Mouse (Mus musculus): Measurements from ENCODE around the gene Baz1a. TPM values are rescaled to one million over a fixed set of nuclear protein-coding genes. Genes with fewer than 3 reads are reported as not detected.
"Not testable (repeated sequence)": the region's sequence is repeated elsewhere in the genome, so short reads cannot be mapped to it uniquely, and the experiment has no call there.

Gene Baz1a
- polyA plus RNA-seq, 1 experiment from 2014 or later = 12.1 TPM

DNA sequence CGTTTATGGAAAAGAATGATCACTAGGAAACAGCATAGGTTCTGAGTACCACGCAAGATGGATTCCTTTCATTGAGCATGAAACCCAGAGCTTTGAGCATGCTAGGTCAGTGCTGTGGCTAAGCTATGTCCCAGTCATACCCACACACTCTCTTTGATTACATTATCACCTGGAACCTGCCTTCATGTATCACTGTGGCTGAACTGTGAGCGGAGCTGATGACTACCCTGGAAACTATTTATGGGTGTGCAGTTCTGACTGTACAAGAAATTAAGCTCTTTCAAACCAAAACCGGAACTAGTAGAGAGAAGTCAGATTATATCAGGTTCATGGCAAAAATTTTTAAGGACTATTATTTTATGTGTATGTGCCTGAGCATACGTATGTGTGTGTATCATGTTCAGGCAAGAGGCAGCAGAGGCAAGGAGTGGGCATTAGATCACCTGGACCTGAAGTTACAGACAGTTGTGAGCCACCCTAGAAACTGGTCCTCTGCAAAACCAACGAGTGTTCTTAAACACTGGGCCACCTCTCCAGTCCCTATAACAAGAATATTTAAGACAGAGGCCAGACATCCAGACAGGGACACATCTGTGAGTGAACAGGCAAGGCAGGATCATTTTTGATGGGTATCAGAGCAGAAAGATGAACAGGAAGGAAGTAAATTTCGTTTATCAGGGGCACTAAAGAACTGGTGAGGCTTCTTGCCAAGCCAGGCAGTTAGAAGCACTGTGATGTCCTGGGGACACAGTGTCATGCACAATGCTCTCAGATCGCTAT lies 2.4 kb upstream of the Baz1a start:
- Histone ChIP-seq H3K9me3 (ENCODE audit: control insufficient read depth, low read length) (no peaks in the 10 kb centered on the region), H3K4me1 (replicated peaks; ENCODE audit: control insufficient read depth, insufficient read depth, low read length) (no peaks in the 10 kb centered on the region; the same call in 1 of the 2 replicates), H3K36me3 (ENCODE audit: control insufficient read depth, insufficient read depth) (no peaks in the 10 kb centered on the region), H3K9ac (replicated peaks; ENCODE audit: low read depth, low read length) (no peak overlapping the region), H3K4me2 (ENCODE audit: low read length) (no peak overlapping the region), H3K27ac (ENCODE audit: low read length) (no peak overlapping the region), H3K4me3 (replicated peaks; ENCODE audit: low read length) (no peak overlapping the region), H3K27me3 (replicated peaks; ENCODE audit: control insufficient read depth, insufficient read depth, low read length) (no peaks in the 10 kb centered on the region)
- no peak for ATAC-seq
- 72% methylated on average over 8 of the region's 8 CpGs for WGBS

DNA sequence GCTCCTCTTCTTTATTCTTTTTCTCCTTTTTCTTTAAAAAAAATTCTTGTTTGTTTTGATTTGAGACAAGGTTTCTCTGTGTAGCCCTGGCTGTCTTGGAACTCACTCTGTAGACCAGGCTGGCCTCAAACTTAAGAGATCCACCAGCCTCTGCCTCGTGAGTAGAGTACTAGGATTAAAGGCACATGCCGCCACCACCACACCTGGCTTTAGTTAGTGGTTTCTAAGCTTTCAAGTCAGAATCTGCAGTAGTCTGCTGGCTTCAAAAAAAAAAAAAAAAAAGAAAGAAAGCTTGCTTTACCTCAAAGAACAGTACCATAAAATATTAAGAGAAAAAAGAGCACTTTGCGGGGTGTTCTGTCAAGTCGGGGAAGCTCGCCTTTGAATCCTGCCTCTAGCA lies 1.3 kb upstream of the Baz1a start:
- H3K27ac ChIP-seq (ENCODE audit: low read length) = no peak overlapping the region
- no peak overlapping the region for H3K4me3 ChIP-seq (replicated peaks; ENCODE audit: low read length)
- H3K4me2 ChIP-seq (ENCODE audit: low read length) = no peak overlapping the region
- H3K36me3 ChIP-seq (ENCODE audit: control insufficient read depth, insufficient read depth) = no peaks in the 10 kb centered on the region
- no peaks in the 10 kb centered on the region for H3K9me3 ChIP-seq (ENCODE audit: control insufficient read depth, low read length)
- ATAC-seq = no peak
- H3K4me1 ChIP-seq (replicated peaks; ENCODE audit: control insufficient read depth, insufficient read depth, low read length) = no peaks in the 10 kb centered on the region; the same call in 1 of the 2 replicates
- H3K9ac ChIP-seq (replicated peaks; ENCODE audit: low read depth, low read length) = no peak overlapping the region
- no peaks in the 10 kb centered on the region for H3K27me3 ChIP-seq (replicated peaks; ENCODE audit: control insufficient read depth, insufficient read depth, low read length)
- 85% methylated on average over 5 of the region's 5 CpGs for WGBS

DNA sequence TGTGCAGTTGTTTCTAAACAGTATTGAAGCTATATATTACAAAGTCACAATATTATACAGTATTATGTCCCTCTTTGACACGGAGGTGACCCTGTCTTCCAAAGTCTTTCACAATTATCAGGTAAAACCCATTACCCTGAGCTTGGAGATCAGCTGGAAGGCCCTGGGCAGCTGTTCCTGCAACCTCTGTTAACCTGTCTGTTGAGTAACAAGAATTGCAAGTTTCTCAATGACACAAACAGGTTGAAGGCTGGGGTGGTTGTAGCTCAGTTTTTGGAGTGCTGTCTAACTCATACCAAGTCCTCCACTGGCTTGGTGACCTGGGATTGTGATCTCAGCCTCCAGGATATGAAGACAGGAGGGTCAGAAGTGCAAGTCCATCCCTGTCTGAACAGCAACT lies 1.1 kb downstream of the Baz1a start:
- Histone ChIP-seq H3K27me3 (replicated peaks; ENCODE audit: control insufficient read depth, insufficient read depth, low read length) (no peaks in the 10 kb centered on the region), H3K27ac (ENCODE audit: low read length) (no peak overlapping the region), H3K36me3 (ENCODE audit: control insufficient read depth, insufficient read depth) (no peaks in the 10 kb centered on the region), H3K4me1 (replicated peaks; ENCODE audit: control insufficient read depth, insufficient read depth, low read length) (no peaks in the 10 kb centered on the region; the same call in 1 of the 2 replicates), H3K4me3 (replicated peaks; ENCODE audit: low read length) (no peak overlapping the region), H3K9me3 (ENCODE audit: control insufficient read depth, low read length) (no peaks in the 10 kb centered on the region), H3K4me2 (ENCODE audit: low read length) (no peak overlapping the region), H3K9ac (replicated peaks; ENCODE audit: low read depth, low read length) (no peak overlapping the region)
- 81% methylated on average over 1 of the region's 1 CpGs for WGBS
- ATAC-seq = no peak

DNA sequence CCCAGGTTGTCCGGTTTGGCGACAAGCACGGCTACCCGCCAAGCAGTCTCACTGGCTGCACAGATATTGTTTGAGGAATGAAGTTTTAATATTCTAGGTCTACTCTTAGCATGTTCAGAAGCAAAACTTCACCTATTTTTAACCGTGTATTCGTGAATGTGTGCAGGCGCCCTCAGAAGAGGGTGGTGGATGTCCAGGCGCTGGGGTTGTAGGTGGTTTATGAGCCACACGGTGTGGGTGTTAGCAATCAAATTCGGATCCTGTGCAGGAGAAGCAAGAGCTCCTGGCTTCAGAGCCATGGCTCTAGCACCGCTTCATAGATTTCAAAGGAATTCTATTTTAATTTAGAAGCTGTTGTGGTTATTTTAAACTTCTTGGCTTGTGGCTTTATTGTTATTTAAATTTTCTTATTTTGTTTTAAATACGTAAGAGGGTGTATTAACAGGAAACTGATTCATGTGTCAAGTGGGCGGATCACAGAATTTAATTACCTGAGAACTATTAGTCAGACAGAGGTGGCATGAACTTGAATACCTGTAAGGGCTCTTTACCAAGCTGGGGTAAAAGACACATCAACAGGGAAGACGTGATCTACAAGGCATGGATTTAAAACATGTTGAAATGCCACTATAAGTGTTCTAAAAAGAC lies 6.7 kb downstream of the Baz1a start:
- H3K4me3 ChIP-seq (replicated peaks; ENCODE audit: low read length) = no peak overlapping the region
- no peak overlapping the region for H3K9ac ChIP-seq (replicated peaks; ENCODE audit: low read depth, low read length)
- 79% methylated on average over 14 of the region's 14 CpGs for WGBS
- H3K4me2 ChIP-seq (ENCODE audit: low read length) = no peak overlapping the region
- H3K27me3 ChIP-seq (replicated peaks; ENCODE audit: control insufficient read depth, insufficient read depth, low read length) = no peaks in the 10 kb centered on the region
- H3K27ac ChIP-seq (ENCODE audit: low read length) = no peak overlapping the region
- H3K4me1 ChIP-seq (replicated peaks; ENCODE audit: control insufficient read depth, insufficient read depth, low read length) = no peaks in the 10 kb centered on the region
- ATAC-seq = no peak
- peaks cover 2% of the 10 kb centered on the region; the same call in 1 of the 2 replicates for H3K9me3 ChIP-seq (ENCODE audit: control insufficient read depth, low read length)
- no peaks in the 10 kb centered on the region for H3K36me3 ChIP-seq (ENCODE audit: control insufficient read depth, insufficient read depth)

DNA sequence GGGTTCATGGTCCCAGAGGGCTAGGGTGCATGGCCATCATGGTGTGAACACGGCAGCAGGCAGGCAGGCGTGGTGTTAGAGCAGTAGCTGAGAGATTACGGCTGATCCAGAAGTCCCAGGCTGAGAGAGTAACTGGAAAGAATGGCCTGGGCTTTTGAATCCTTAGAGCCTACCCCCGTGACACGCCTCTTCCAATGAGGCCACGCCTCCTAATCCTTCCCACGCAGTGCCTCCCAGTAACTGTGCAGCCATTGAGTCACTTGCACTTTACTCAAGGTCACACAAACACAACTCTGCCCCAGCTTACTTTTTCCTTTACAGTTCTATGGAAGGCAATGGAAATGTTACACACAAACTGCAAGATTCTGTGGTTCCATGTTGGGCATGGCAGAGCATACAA lies 8.1 kb downstream of the Baz1a start:
- Histone ChIP-seq H3K27me3 (replicated peaks; ENCODE audit: control insufficient read depth, insufficient read depth, low read length) (no peaks in the 10 kb centered on the region), H3K36me3 (ENCODE audit: control insufficient read depth, insufficient read depth) (no peaks in the 10 kb centered on the region), H3K9ac (replicated peaks; ENCODE audit: low read depth, low read length) (no peak overlapping the region), H3K9me3 (ENCODE audit: control insufficient read depth, low read length) (peaks cover 2% of the 10 kb centered on the region; the same call in 1 of the 2 replicates), H3K4me2 (ENCODE audit: low read length) (no peak overlapping the region), H3K4me1 (replicated peaks; ENCODE audit: control insufficient read depth, insufficient read depth, low read length) (no peaks in the 10 kb centered on the region), H3K27ac (ENCODE audit: low read length) (no peak overlapping the region), H3K4me3 (replicated peaks; ENCODE audit: low read length) (no peak overlapping the region)
- 93% methylated on average over 7 of the region's 7 CpGs for WGBS
- ATAC-seq = no peak

DNA sequence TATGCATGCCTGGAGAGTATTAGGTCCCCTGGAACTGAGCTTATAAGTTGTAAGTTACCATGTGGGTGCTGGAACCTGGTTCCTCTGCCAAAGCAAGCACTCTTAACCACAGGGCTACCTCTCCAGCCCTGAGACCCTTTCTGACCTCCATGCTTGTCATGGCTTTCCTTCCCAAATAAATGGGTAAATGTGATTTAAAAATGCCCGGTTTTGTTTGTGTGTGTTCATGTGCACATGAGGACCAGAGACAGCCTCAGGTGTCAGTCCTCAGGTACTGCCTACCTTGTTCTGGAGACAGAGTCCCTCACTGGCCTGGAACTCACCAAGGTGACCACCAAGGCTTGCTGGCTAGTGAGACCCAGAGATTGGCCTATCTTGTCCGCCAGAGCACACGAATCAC lies 9.8 kb downstream of the Baz1a start:
- H3K9ac ChIP-seq (replicated peaks; ENCODE audit: low read depth, low read length) = no peak overlapping the region
- WGBS = 88% methylated on average over 3 of the region's 3 CpGs

DNA sequence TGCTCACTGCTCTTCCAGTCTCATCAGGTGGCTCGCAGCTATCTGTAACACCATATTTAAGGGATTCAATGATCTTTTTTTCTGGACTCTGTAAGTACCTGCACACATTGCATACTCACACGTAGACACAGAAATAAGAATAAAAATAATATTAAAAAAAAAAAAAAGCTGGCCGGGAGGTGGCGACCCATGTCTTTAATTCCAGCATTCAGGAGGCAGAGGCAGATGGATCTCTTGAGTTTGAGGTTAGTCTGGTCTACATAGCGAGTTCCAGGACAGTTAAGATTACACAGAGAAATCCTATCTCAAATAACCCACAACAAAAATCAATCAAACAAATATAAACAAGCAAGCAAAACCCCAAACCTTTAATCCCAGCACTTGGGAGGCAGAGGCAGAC lies 10.3 kb downstream of the Baz1a start:
- Histone ChIP-seq H3K4me2 (ENCODE audit: low read length) (no peak overlapping the region), H3K9me3 (ENCODE audit: control insufficient read depth, low read length) (peaks cover 2% of the 10 kb centered on the region; the same call in 1 of the 2 replicates), H3K36me3 (ENCODE audit: control insufficient read depth, insufficient read depth) (no peaks in the 10 kb centered on the region), H3K9ac (replicated peaks; ENCODE audit: low read depth, low read length) (no peak overlapping the region), H3K27ac (ENCODE audit: low read length) (no peak overlapping the region), H3K4me1 (replicated peaks; ENCODE audit: control insufficient read depth, insufficient read depth, low read length) (no peaks in the 10 kb centered on the region), H3K27me3 (replicated peaks; ENCODE audit: control insufficient read depth, insufficient read depth, low read length) (no peaks in the 10 kb centered on the region), H3K4me3 (replicated peaks; ENCODE audit: low read length) (no peak overlapping the region)
- no peak for ATAC-seq
- 90% methylated on average over 5 of the region's 5 CpGs for WGBS

More for the DNA sequence above, 9.8 kb downstream of the Baz1a start:
- no peak for ATAC-seq
- Histone ChIP-seq H3K4me3 (replicated peaks; ENCODE audit: low read length) (no peak overlapping the region), H3K27ac (ENCODE audit: low read length) (no peak overlapping the region), H3K4me1 (replicated peaks; ENCODE audit: control insufficient read depth, insufficient read depth, low read length) (no peaks in the 10 kb centered on the region), H3K36me3 (ENCODE audit: control insufficient read depth, insufficient read depth) (no peaks in the 10 kb centered on the region), H3K4me2 (ENCODE audit: low read length) (no peak overlapping the region), H3K27me3 (replicated peaks; ENCODE audit: control insufficient read depth, insufficient read depth, low read length) (no peaks in the 10 kb centered on the region), H3K9me3 (ENCODE audit: control insufficient read depth, low read length) (peaks cover 2% of the 10 kb centered on the region; the same call in 1 of the 2 replicates)

DNA sequence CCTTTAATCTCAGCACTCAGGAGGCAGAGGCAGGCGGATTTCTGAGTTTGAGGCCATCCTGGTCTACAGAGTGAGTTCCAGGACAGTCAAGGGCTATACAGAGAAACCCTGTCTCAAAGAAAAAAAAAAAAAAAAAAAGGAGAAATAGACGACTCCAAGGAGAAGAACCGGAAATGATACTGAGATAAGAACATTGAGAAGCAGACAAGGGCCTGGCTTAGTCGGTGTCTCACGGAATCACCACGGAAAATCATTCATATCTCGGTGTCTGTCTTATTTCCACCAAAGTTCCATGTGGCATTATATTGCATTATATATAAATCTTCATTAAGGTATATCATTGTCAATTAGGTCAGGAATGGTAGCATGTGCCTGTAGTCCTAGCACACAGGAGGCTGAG lies 11.6 kb downstream of the Baz1a start:
- not testable (repeated sequence) for H3K27ac ChIP-seq (ENCODE audit: low read length); H3K27me3 ChIP-seq (replicated peaks; ENCODE audit: control insufficient read depth, insufficient read depth, low read length); H3K4me2 ChIP-seq (ENCODE audit: low read length); H3K36me3 ChIP-seq (ENCODE audit: control insufficient read depth, insufficient read depth); H3K9me3 ChIP-seq (ENCODE audit: control insufficient read depth, low read length); ATAC-seq; H3K4me3 ChIP-seq (replicated peaks; ENCODE audit: low read length); H3K4me1 ChIP-seq (replicated peaks; ENCODE audit: control insufficient read depth, insufficient read depth, low read length); H3K9ac ChIP-seq (replicated peaks; ENCODE audit: low read depth, low read length)
- 90% methylated on average over 7 of the region's 7 CpGs for WGBS

DNA sequence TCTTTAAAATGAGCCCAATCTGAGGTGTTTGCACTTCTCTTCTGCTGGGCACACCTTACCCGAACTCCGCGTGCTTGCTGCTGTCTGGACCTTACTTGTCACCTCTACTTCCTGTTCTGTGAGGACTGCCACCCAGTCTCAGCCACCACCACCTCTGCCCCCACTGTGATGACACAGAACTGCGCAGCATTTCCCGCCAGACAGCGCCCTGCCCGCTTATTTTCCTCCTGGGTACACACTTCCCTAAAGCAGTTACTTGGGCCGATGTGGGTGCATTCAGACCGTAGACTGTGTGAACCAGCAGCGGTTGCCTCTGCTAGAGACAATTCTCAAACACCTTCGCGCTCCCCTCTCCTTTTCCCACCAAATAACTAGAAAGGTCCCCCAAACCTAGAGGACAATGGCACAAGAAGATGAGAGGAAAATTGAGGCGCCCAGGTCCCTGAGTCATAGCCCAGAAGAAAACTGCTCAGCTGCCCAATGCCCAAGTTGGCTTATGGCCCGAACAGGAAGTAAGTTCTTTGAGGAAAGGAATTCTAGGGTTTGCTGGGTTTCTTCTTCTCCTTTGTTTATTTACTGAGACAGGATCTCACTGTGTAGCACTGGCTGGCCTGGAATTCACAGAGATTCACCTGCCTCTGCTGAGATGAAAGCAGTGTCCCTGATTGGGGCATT lies 15.0 kb downstream of the Baz1a start:
- Histone ChIP-seq H3K9me3 (ENCODE audit: control insufficient read depth, low read length) (no peaks in the 10 kb centered on the region), H3K27me3 (replicated peaks; ENCODE audit: control insufficient read depth, insufficient read depth, low read length) (no peaks in the 10 kb centered on the region), H3K4me1 (replicated peaks; ENCODE audit: control insufficient read depth, insufficient read depth, low read length) (no peaks in the 10 kb centered on the region), H3K27ac (ENCODE audit: low read length) (no peak overlapping the region), H3K4me3 (replicated peaks; ENCODE audit: low read length) (no peak overlapping the region), H3K4me2 (ENCODE audit: low read length) (no peak overlapping the region), H3K9ac (replicated peaks; ENCODE audit: low read depth, low read length) (no peak overlapping the region), H3K36me3 (ENCODE audit: control insufficient read depth, insufficient read depth) (no peaks in the 10 kb centered on the region)
- no peak for ATAC-seq
- 83% methylated on average over 14 of the region's 14 CpGs for WGBS
